ENCODE assay signal across 15 mouse cellular contexts in genomic region chr5:31110781-31111180, GRCm38 (mm10). TPM values are rescaled to one million over a fixed set of nuclear protein-coding genes. Genes with fewer than 3 reads are reported as not detected.
DNase-seq lines count a peak whose midpoint lies in the region; ATAC-seq and TF ChIP-seq lines count a peak whose summit lies in the region.
"Had no signal": no experiment of that assay in that cellular context is flagged by ENCODE, and none has a peak within 500 bp of the region (broad histone marks: within the 10 kb centered on the region; RNA-seq: fewer than 3 reads in every experiment).

No protein-coding gene starts in this region.

- no peak overlapping the region for H3K4me3 ChIP-seq in kidney, postnatal 0 days (replicated peaks; ENCODE audit: low read depth, low read length)
- no peak overlapping the region for H3K4me3 ChIP-seq in CH12.LX (replicated peaks in 1 of 3; ENCODE audit: low read depth in 2 of 3, low read length in 2 of 3, poor library complexity in 1 of 3)
- H3K4me3 ChIP-seq: limb, embryonic 13.5 days had no signal

- H3K36me3 ChIP-seq in kidney, postnatal 0 days (ENCODE audit: insufficient read depth, low read length) = no peaks in the 10 kb centered on the region
- H3K36me3 ChIP-seq in CH12.LX (replicated peaks in 1 of 2; ENCODE audit: control insufficient read depth in 1 of 2, insufficient read depth in 1 of 2, low read length in 1 of 2) = no peaks in the 10 kb centered on the region
- H3K36me3 ChIP-seq: limb, embryonic 13.5 days had no signal

- TF ChIP-seq CTCF in kidney, postnatal 0 days (IDR thresholded peaks at IDR 0.05; ENCODE audit: low read depth) = peak; percentile 64
- TF ChIP-seq CTCF in CH12.LX (conservative IDR thresholded peaks at IDR 0.05 in 1 of 2, IDR thresholded peaks at IDR 0.05 in 1 of 2; ENCODE audit: low read depth in 2 of 2, low read length in 2 of 2) = peak; percentile 48 to 78

- no peak overlapping the region for H3K27ac ChIP-seq in kidney, postnatal 0 days
- no peak overlapping the region for H3K27ac ChIP-seq in CH12.LX (ENCODE audit: insufficient read depth, low read depth)
- H3K27ac ChIP-seq: limb, embryonic 13.5 days had no signal

- no peak for TF ChIP-seq EP300 in CH12.LX (IDR thresholded peaks at IDR 0.05; ENCODE audit: low read length)

- no peak for ATAC-seq in kidney, postnatal 0 days (replicated peaks; ENCODE audit: low FRiP score, low read depth)
- 0 out of 2 replicates have a peak, but pooled peaks have one; percentile 50 for ATAC-seq in common myeloid progenitor, adult 5-6 weeks (replicated peaks; ENCODE audit: low read depth, poor library complexity, severe bottlenecking)

- dilution Hi-C loops in CH12.LX (cut with MboI; ENCODE audit: extremely low pct_ligation_motif_present, extremely low pct_unique_long_range_greater_than_20kb, low sequenced_read_pairs) = no loop called here

- 35% methylated on average over 7 of the region's 7 CpGs for WGBS in kidney, postnatal 0 days

- H3K4me1 ChIP-seq in kidney, postnatal 0 days (replicated peaks; ENCODE audit: insufficient read depth, low read length) = no peaks in the 10 kb centered on the region
- H3K4me1 ChIP-seq in CH12.LX (ENCODE audit: control insufficient read depth in 1 of 2, insufficient read depth in 2 of 2) = peaks cover 2 to 4% of the 10 kb centered on the region in 2 experiments; a peak in 3 of 4 replicates
- H3K4me1 ChIP-seq: limb, embryonic 13.5 days had no signal

- no peak overlapping the region for H3K9ac ChIP-seq in kidney, postnatal 0 days (ENCODE audit: low read depth, low read length)
- H3K9ac ChIP-seq in CH12.LX (ENCODE audit: insufficient read depth, low read depth) = no peak overlapping the region
- H3K9ac ChIP-seq: limb, embryonic 13.5 days had no signal

- peak; percentile 46 for DNase-seq in kidney, postnatal 0 days (ENCODE audit: low spot score)
- no peak for DNase-seq in kidney, adult 8-10 months
- DNase-seq in A20 (ENCODE audit: low read depth, low spot score) (peak; percentile 41), CH12.LX (ENCODE audit: extremely low read depth) (no peak)
- no peak for DNase-seq in right cerebral cortex, postnatal 36 days (ENCODE audit: low spot score in 2 of 2)
- no peak for DNase-seq in frontal cortex, postnatal 36 days (ENCODE audit: low spot score in 2 of 2)
- DNase-seq: cerebellum, adult 2 months had no signal

- H3K79me2 ChIP-seq in CH12.LX (replicated peaks; ENCODE audit: control insufficient read depth, extremely low read depth, insufficient read depth, poor library complexity, severe bottlenecking) = no peaks in the 10 kb centered on the region; the same call in 1 of the 2 replicates

- H3K27me3 ChIP-seq in kidney, postnatal 0 days (ENCODE audit: insufficient read depth, low read length) = no peaks in the 10 kb centered on the region
- H3K27me3 ChIP-seq in CH12.LX (replicated peaks) = peaks cover 32% of the 10 kb centered on the region

- TF ChIP-seq POLR2A in CH12.LX (IDR thresholded peaks at IDR 0.05; ENCODE audit: low read depth, low read length) = no peak

- no peak overlapping the region for H3K4me2 ChIP-seq in kidney, postnatal 0 days (ENCODE audit: low read length)
- H3K4me2 ChIP-seq in CH12.LX (ENCODE audit: insufficient read depth, low read depth, poor library complexity, severe bottlenecking) = no peak overlapping the region; the same call in 1 of the 2 replicates
- H3K4me2 ChIP-seq: limb, embryonic 13.5 days; midbrain, embryonic 11.5 days had no signal

- TF ChIP-seq RAD21 in CH12.LX (IDR thresholded peaks at IDR 0.05; ENCODE audit: low read depth, low read length) = peak; percentile 65

- in situ Hi-C loops in CH12.LX (cut with MboI; ENCODE audit: low pct_ligation_motif_present, low pct_unique_long_range_greater_than_20kb, low sequenced_read_pairs) = no loop called here

- H3K9me3 ChIP-seq in kidney, postnatal 0 days (replicated peaks; ENCODE audit: low read length) = no peaks in the 10 kb centered on the region
- no peaks in the 10 kb centered on the region for H3K9me3 ChIP-seq in CH12.LX (replicated peaks; ENCODE audit: low read length)

TF ChIP-seq in CH12.LX, 34 proteins besides CTCF, POLR2A, EP300 and RAD21:
- TF ChIP-seq SMC3 (IDR thresholded peaks at IDR 0.05; ENCODE audit: low read depth, low read length) = peak; percentile 83
- no peak for TF ChIP-seq USF2 (conservative IDR thresholded peaks at IDR 0.05; ENCODE audit: low read depth, low read length)
- no peak for TF ChIP-seq MAFK (IDR thresholded peaks at IDR 0.05; ENCODE audit: insufficient replicate concordance, low read length)
- TF ChIP-seq BHLHE40 (IDR thresholded peaks at IDR 0.05; ENCODE audit: low read depth, low read length) = peak; percentile 8; the same call in 1 of the 2 replicates
- no peak for TF ChIP-seq ZKSCAN1 (IDR thresholded peaks at IDR 0.05; ENCODE audit: borderline replicate concordance, low read depth, low read length)
- TF ChIP-seq SIN3A (IDR thresholded peaks at IDR 0.05; ENCODE audit: low read length) = no peak
- no peak for TF ChIP-seq MAZ (IDR thresholded peaks at IDR 0.05; ENCODE audit: low read depth, low read length)
- TF ChIP-seq CHD2 (IDR thresholded peaks at IDR 0.05; ENCODE audit: low read length) = no peak
- no peak for TF ChIP-seq E2F4 (IDR thresholded peaks at IDR 0.05; ENCODE audit: insufficient replicate concordance, low read depth, low read length)
- TF ChIP-seq ZC3H11A (IDR thresholded peaks at IDR 0.05; ENCODE audit: low read depth, low read length) = no peak; the same call in 1 of the 2 replicates
- no peak for TF ChIP-seq JUN (IDR thresholded peaks at IDR 0.05; ENCODE audit: insufficient read depth, low read depth, low read length)
- no peak for TF ChIP-seq ELF1 (IDR thresholded peaks at IDR 0.05; ENCODE audit: low read depth, low read length)
- TF ChIP-seq USF1 (IDR thresholded peaks at IDR 0.05; ENCODE audit: low read depth, low read length) = no peak
- TF ChIP-seq CHD1 (IDR thresholded peaks at IDR 0.05; ENCODE audit: low read depth, low read length) = no peak
- TF ChIP-seq ZMIZ1 (IDR thresholded peaks at IDR 0.05; ENCODE audit: low read depth, low read length) = no peak
- no peak for TF ChIP-seq MAX (IDR thresholded peaks at IDR 0.05; ENCODE audit: low read length)
- no peak for TF ChIP-seq MXI1 (IDR thresholded peaks at IDR 0.05; ENCODE audit: low read depth, low read length)
- no peak; the same call in 1 of the 2 replicates for TF ChIP-seq MYC (IDR thresholded peaks at IDR 0.05; ENCODE audit: low read depth, low read length)
- no peak for TF ChIP-seq UBTF (IDR thresholded peaks at IDR 0.05; ENCODE audit: low read depth, low read length)
- peak; percentile 36; the same call in 1 of the 2 replicates for TF ChIP-seq ZNF384 (IDR thresholded peaks at IDR 0.05; ENCODE audit: low read depth, low read length)
- TF ChIP-seq JUND (conservative IDR thresholded peaks at IDR 0.05; ENCODE audit: low read depth, low read length) = no peak
- TF ChIP-seq HCFC1 (IDR thresholded peaks at IDR 0.05; ENCODE audit: low read depth, low read length) = no peak
- TF ChIP-seq NELFE (IDR thresholded peaks at IDR 0.05; ENCODE audit: low read depth, low read length) = no peak
TF ChIP-seq in CH12.LX: peak in this region for 3.

RNA-seq across cellular contexts. Expression of gene Slc30a3, which starts 2.7 kb away (rescaled TPM):
- 1.1 TPM in 2 replicates for polyA plus RNA-seq in kidney, postnatal 0 days (2015; fragmentation: Nextera tagmentation; extraction: Ambion mirVana)
- total RNA-seq in CH12.LX (2012; rRNA removed) = not detected in 2 replicates
- total RNA-seq in CH12.LX (2014; rRNA removed) = not detected in 2 replicates
- not detected in 2 replicates for polyA plus RNA-seq in CH12.LX (2012; ENCODE audit: insufficient read length, low read depth)
- not detected in 2 replicates for total RNA-seq in common myeloid progenitor, adult 5-6 weeks (2017)
- total RNA-seq: adrenal gland, adult 18-20 months; gastrocnemius, postnatal 4 days; hematopoietic stem cell, adult 5-6 weeks had no signal

RNA-seq across cellular contexts. Expression of gene Dnajc5g, which starts 4.7 kb away (rescaled TPM):
- polyA plus RNA-seq in kidney, postnatal 0 days (2015; fragmentation: Nextera tagmentation; extraction: Ambion mirVana) = not detected in 2 replicates
- total RNA-seq in CH12.LX (2012; rRNA removed) = not detected in 2 replicates
- total RNA-seq in CH12.LX (2014; rRNA removed) = not detected in 2 replicates
- not detected in 2 replicates for polyA plus RNA-seq in CH12.LX (2012; ENCODE audit: insufficient read length, low read depth)
- total RNA-seq in common myeloid progenitor, adult 5-6 weeks (2017) = not detected in 2 replicates
- total RNA-seq: adrenal gland, adult 18-20 months; gastrocnemius, postnatal 4 days; hematopoietic stem cell, adult 5-6 weeks; layer of hippocampus, adult 18-20 months had no signal
- polyA plus RNA-seq: cerebellum, adult 2 months; limb, embryonic 13.5 days; midbrain, embryonic 11.5 days; urinary bladder, adult 2 months had no signal

RNA-seq across cellular contexts. Expression of gene Trim54, which starts 5.7 kb away (rescaled TPM):
- not detected in 2 replicates for polyA plus RNA-seq in kidney, postnatal 0 days (2015; fragmentation: Nextera tagmentation; extraction: Ambion mirVana)
- total RNA-seq in CH12.LX (2012; rRNA removed) = not detected in 2 replicates
- not detected in 2 replicates for total RNA-seq in CH12.LX (2014; rRNA removed)
- polyA plus RNA-seq in CH12.LX (2012; ENCODE audit: insufficient read length, low read depth) = not detected in 2 replicates
- not detected in 2 replicates for total RNA-seq in common myeloid progenitor, adult 5-6 weeks (2017)
- total RNA-seq: hematopoietic stem cell, adult 5-6 weeks; layer of hippocampus, adult 18-20 months had no signal
- polyA plus RNA-seq: cerebellum, adult 2 months; midbrain, embryonic 11.5 days; urinary bladder, adult 2 months had no signal

RNA-seq across cellular contexts. Expression of gene Ucn, which starts 27.8 kb away (rescaled TPM):
- 0.31 TPM in 1 of 2 replicates, not detected in the other for polyA plus RNA-seq in kidney, postnatal 0 days (2015; fragmentation: Nextera tagmentation; extraction: Ambion mirVana)
- total RNA-seq in CH12.LX (2012; rRNA removed) = not detected in 2 replicates
- not detected in 2 replicates for total RNA-seq in CH12.LX (2014; rRNA removed)
- not detected in 2 replicates for polyA plus RNA-seq in CH12.LX (2012; ENCODE audit: insufficient read length, low read depth)
- total RNA-seq in common myeloid progenitor, adult 5-6 weeks (2017) = not detected in 2 replicates
- total RNA-seq: adrenal gland, adult 18-20 months; hematopoietic stem cell, adult 5-6 weeks; layer of hippocampus, adult 18-20 months had no signal
- polyA plus RNA-seq: limb, embryonic 13.5 days; midbrain, embryonic 11.5 days; urinary bladder, adult 2 months had no signal

RNA-seq across cellular contexts. Expression of gene Mpv17, which starts 43.3 kb away (rescaled TPM):
- 45.3 and 56.0 TPM in 2 replicates for polyA plus RNA-seq in kidney, postnatal 0 days (2015; fragmentation: Nextera tagmentation; extraction: Ambion mirVana)
- total RNA-seq in CH12.LX (2012; rRNA removed) (24.0 and 30.3 TPM in 2 replicates), CH12.LX (2014; rRNA removed) (37.6 and 39.7 TPM in 2 replicates)
- 32.8 and 40.4 TPM in 2 replicates for polyA plus RNA-seq in CH12.LX (2012; ENCODE audit: insufficient read length, low read depth)
- 22.0 TPM in 2 replicates for total RNA-seq in common myeloid progenitor, adult 5-6 weeks (2017)

Comparison
In these comparisons a context has a peak if more than half of its experiments do, and no peak if none do; other contexts are left out.
1. DNase-seq: peak in kidney, postnatal 0 days (single experiment) and A20 (single experiment); none in kidney, adult 8-10 months (0 of 2), CH12.LX (single experiment), right cerebral cortex, postnatal 36 days (0 of 2) and frontal cortex, postnatal 36 days (0 of 2).